Mouse (Mus musculus) layer of hippocampus, adult 11-12 months (tissue): ENCODE results near the gene Cyp4a14.
"Not testable (repeated sequence)": the region's sequence is repeated elsewhere in the genome, so short reads cannot be mapped to it uniquely, and the experiment has no call there.

Experiments
- DNase-seq: peaks from one replicate; pipeline ENCODE4 v3.0.0; 2022; ENCODE audit warnings: low spot score

Cyp4a14 gene

GRCm38 (mm10) chr4:115496001-115496400 lies at the start of gene Cyp4a14:
Gene Cyp4a14, minus strand, starts transcription at chr4:115496142.
- no peak for DNase-seq

- DNase-seq, result no peak
Observed at GRCm38 (mm10) chr4:115545101-115545500, 49.2 kb upstream of the Cyp4a14 start.

- no peak for DNase-seq
Observed at GRCm38 (mm10) chr4:115521766-115522165, 25.8 kb upstream of the Cyp4a14 start.

GRCm38 (mm10) chr4:115519444-115519843 lies 23.5 kb upstream of the Cyp4a14 start:
- DNase-seq, result no peak

GRCm38 (mm10) chr4:115518000-115518399 lies 22.1 kb upstream of the Cyp4a14 start, which contains the start of gene Cyp4a10:
Gene Cyp4a10, plus strand, starts transcription at chr4:115518264.
- not testable (repeated sequence) for DNase-seq

- DNase-seq, result not testable (repeated sequence)
Observed at GRCm38 (mm10) chr4:115513964-115514363, 18.0 kb upstream of the Cyp4a14 start.

- no peak for DNase-seq
Observed at GRCm38 (mm10) chr4:115497466-115497865, 1.5 kb upstream of the Cyp4a14 start.

- DNase-seq, result peak; percentile 2
Observed at GRCm38 (mm10) chr4:115481006-115481652, 14.8 kb downstream of the Cyp4a14 start.

GRCm38 (mm10) chr4:115476051-115476450 lies 19.9 kb downstream of the Cyp4a14 start:
- not testable (repeated sequence) for DNase-seq

GRCm38 (mm10) chr4:115473585-115473984 lies 22.4 kb downstream of the Cyp4a14 start:
- DNase-seq, result not testable (repeated sequence)

GRCm38 (mm10) chr4:115452304-115452703 lies 43.6 kb downstream of the Cyp4a14 start, which contains the start of gene Cyp4a30b:
Gene Cyp4a30b, plus strand, starts transcription at chr4:115452604.
- DNase-seq, result no peak

GRCm38 (mm10) chr4:115450577-115451137 lies 45.3 kb downstream of the Cyp4a14 start:
- no peak for DNase-seq
